Mouse (Mus musculus) stomach, postnatal 0 days (tissue): ENCODE results near the gene Zfp853.

Source experiments
- CTCF ChIP-seq: IDR thresholded peaks from 2 replicates; pipeline ENCODE4 v1.5.1; 2016; ENCODE audit warnings: antibody characterized with exemption, low read depth, mild to moderate bottlenecking, moderate library complexity
- EP300 ChIP-seq: optimal IDR thresholded peaks from 2 replicates; pipeline ENCODE3; 2016; ENCODE audit warnings: antibody characterized with exemption

DNA sequence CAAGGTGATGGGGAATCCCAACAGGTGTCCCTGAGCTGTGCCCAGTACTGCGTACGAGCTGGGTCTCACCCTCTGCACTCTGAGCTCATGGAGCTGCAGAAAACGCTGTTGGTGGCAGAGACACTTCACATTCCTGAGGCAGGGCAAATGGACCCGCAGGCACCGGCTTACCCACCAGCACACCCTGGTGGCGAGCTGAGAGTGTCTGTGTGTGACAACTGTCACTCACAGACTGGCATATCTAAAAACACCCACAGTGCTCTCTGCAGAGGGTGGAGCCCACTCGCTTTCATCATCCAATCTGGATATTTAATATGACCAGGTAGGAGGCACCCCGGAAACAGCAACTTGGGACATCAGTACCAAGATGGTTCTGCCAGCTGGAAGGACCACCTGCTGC is 7.9 kb upstream of the Zfp853 start:
- TF ChIP-seq CTCF (peak; percentile 55), EP300 (no peak)
